Mouse (Mus musculus): ENCODE results near the gene Prr36.
A peak's percentile ranks its signal among the peaks of the same experiment; 100 is the strongest.
"Not testable (repeated sequence)": the region's sequence is repeated elsewhere in the genome, so short reads cannot be mapped to it uniquely, and the experiment has no call there.

Prr36 gene

DNA sequence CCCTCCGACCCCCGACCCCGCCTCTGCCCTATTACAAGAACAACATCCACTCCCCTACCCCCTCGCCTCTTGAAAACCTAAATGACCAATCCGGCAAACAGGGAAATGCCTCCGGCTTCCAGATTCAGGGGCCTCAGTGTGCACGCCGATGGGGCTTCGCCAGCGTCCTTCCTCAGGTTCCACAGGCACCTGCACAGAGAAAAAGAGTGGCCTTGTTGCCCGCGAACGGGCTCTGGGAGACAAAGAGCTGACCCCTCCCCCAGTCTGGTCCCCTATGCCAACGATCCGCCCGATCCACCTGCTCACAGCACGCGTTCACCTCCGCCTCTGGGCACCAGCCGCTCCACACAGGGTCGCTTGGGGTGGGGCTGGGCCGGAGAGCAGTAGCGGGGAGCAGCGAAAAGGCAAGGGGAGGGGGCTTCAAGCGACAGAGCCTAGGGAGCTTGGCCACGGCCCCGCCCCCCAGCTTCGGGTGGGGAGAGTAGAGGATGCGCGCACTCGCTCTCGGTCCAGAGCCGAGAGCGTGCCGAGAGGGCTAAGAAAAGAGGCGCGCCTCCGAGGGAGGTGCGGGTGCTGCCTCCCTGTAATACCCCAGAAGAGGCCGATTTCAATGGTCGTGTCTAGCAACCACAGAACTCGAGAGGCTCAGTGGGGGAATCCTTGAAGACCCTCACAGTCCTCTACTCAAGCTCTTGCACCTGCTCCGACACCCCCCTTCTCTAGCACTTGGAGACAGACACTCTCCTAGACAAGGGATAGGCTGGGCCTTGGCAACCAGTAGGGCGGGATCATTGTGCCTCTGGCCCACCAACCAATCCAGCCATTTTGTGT lies at the start of gene Prr36:
Gene Prr36 (minus strand): TSS at position 669 of the 831 bp plus-strand sequence.
- DNase-seq (ENCODE audit: low read depth in 2 of 2, low spot score in 2 of 2): no peak

DNA sequence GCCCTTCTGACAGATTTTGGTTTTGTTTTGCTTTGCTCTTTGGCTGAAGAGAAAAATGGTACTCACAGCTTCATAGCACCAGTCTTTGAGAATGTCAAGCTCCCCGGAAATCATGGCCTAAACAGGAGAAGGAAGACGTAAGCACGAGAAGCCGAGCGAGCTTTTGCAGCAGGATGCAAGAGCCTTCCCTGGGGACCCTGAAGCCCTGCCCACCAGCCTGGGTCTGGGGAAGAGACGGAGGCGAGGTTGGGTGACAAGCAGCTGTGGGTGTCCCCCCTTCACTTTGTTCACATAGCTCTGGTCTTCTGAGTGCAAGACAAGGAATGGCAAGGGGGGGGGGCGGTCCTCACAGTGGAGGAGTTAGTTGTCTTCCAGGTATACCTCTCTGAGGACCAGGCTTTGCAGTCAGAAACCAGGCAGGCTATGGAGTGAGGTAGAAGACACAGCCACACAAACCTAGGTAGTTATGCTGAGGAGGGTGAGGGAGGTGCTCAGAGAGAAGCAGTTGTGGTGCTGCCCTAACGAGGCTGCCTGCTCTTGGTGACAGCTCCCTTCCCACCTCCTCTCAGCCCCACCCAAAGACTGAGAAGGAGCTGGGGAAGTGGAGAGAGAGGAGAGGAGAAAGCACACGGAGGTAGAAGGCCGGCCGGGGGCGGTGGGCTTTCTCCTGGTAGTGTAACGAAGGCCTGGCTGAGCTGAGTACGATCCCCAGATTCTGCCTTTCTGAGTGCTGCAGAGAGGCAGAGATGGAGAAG lies 48.1 kb upstream of the Prr36 start:
- DNase-seq (ENCODE audit: low read depth in 2 of 2, low spot score in 2 of 2): no peak

DNA sequence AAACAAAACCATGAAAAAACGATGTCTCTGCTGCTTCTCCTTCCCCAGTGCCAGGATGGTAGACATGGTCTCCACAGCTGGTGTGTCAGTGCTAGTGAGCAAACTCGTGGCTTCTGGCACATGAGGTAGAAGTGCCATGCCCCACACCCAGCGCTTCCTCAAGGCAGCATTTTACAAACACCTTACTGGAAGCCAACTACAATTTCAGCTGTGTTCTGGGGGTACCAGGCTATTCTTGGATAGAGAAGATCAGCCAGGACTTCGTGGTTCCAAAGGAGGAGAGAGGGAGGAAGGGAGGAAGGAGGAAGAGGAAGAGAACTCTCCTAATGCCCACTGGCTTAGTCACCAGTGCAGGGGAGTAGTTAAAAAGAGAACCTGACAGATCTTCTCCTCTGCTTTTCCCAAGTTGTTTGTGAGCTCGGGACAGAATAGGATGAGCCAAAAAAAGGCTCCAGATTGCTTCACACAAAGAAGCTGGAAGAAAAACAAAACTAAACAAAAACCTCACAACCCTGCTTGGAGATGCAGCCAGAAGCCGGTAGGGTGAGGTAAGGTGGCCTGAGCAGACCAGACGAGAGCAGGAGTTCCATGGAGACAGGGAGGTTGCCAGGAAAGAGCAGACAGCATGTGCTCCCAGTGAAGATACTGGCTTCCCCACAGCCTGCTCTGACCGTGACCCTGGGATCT lies 46.0 kb upstream of the Prr36 start:
- no peak for DNase-seq (ENCODE audit: low read depth in 2 of 2, low spot score in 2 of 2)

DNA sequence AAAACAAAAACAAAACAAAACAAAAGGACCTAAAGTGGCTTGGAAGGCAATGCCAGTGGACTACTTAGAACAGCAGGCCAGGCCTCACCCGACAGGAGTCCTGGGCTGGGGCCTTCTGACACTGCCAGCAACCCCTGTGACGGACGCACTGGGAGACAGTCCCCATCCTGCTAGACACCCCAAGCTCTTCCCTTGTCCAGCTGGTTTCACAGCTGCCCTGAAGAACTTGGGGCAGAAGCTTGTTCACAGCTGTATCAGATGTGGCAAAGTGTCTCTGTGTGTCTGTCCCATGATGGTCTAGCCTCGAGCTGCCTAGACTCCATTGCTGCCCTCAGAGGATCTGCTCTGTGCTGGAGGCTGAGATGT lies 42.5 kb upstream of the Prr36 start:
- DNase-seq (ENCODE audit: low read depth in 2 of 2, low spot score in 2 of 2): no peak

DNA sequence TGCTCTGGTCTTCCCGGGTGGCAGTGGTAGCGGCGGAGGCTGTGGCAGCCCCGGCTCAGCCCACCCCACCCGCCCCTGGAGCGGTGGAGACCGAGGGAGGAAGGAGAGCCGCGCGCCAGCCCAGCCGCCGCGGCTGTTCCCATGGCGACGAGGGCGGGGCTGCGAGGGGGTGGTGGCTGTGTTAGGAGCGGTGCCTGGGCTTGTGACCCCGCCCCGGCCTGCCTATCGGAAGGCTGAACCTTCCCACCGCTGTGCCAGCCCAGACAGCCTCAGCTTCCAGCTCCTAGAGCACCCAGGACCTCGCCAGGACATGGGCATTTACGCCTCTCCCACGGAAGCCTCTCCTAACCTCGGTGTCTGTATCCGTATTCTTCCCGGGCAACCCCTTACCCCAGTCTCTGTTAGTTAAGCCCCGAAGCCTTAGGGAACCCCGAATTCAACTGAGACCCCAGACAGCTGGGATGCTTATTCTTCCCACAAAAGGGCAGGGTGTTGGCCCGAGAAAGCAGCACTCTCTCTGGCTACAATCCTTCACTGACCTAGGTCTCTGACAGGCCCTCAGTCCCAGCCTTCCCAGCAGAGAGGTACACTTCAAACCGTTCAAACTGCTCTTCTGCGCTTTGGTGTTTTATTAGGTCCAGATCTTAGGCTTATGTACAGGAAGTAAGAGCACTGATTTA lies 42.0 kb upstream of the Prr36 start, which contains the start of gene Ctxn1:
Gene Ctxn1 (minus strand): TSS at position 150 of the 680 bp plus-strand sequence.
- DNase-seq (ENCODE audit: low read depth in 2 of 2, low spot score in 2 of 2): peak; percentile 84 to 90

DNA sequence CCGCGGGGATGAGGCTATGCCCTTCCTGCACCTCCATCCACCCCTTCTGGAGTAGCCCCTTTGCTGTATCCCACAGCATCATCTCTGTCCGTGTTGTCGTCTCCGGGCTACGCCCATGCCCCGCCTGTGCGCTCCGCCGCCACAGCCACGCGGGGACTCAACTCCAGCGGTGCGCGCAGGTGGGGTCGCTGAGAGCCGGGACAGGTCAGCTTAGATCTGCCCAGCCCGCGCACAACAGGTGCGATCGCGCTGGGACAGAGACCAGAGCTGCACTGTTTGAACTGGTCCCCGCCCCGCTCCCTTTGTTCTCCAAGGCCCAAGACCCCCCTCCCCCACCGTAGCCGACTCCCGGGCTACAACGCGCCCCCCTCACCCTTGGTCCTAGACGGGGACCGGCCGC lies 41.4 kb upstream of the Prr36 start:
- DNase-seq (ENCODE audit: low read depth in 2 of 2, low spot score in 2 of 2): peak in 1 of 2 experiments; percentile 28

- peak; percentile 77 to 82 for DNase-seq (ENCODE audit: low read depth in 2 of 2, low spot score in 2 of 2)
Observed at GRCm38 (mm10) chr8:4258233-4258632, 41.0 kb upstream of the Prr36 start.

DNA sequence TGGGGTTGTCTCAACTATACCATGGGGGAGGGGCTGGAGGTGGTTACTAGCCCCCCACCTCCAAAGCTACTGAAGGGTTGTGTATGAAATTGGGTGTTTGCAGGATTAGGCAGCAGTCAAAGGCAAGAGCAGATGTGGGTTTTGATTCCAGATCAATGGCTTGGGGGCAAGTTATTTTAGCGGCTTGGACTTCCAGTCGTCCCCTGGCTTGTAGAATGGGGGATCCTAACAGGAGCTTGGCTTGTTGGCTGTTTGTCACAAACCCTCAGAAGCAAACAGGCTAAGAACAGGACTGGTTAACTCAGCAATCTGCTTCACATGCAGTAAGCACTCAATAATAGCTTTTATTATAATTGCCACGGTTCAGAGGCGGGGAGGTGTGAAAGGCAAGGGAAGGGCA lies 40.1 kb upstream of the Prr36 start:
- no peak for DNase-seq (ENCODE audit: low read depth in 2 of 2, low spot score in 2 of 2)

DNA sequence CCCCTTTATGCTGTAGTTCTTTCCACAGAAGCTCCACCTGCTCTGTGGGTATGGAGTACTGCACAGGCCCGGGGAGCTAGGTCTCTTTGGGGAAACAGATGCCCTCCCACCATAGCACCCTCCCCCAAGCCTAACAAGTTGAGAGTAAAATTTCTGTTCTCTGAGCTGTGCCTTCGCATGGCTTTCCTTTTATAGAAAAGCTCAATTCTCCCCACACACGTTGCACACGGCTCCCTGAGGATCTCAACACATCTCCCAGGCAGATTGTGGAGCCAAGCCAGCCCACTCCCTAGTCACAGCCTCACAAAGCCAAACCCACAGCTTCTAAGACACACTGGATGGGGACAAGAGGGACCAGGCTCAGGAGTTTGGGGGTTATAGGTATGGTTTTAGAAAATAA lies 39.7 kb upstream of the Prr36 start:
- no peak for DNase-seq (ENCODE audit: low read depth in 2 of 2, low spot score in 2 of 2)

GRCm38 (mm10) chr8:4255471-4255870 lies 38.2 kb upstream of the Prr36 start:
- not testable (repeated sequence) for DNase-seq (ENCODE audit: low read depth in 2 of 2, low spot score in 2 of 2)

GRCm38 (mm10) chr8:4254001-4254400 lies 36.7 kb upstream of the Prr36 start:
- no peak for DNase-seq (ENCODE audit: low read depth in 2 of 2, low spot score in 2 of 2)

- DNase-seq (ENCODE audit: low read depth in 2 of 2, low spot score in 2 of 2): peak; percentile 86 to 92
Observed at GRCm38 (mm10) chr8:4252934-4253841, 35.9 kb upstream of the Prr36 start, which contains the start of gene Snapc2. TSS of gene Snapc2 (plus strand) at chr8:4253080.

- no peak for DNase-seq (ENCODE audit: low read depth in 2 of 2, low spot score in 2 of 2)
Observed at GRCm38 (mm10) chr8:4252116-4252760, 35.0 kb upstream of the Prr36 start.

DNA sequence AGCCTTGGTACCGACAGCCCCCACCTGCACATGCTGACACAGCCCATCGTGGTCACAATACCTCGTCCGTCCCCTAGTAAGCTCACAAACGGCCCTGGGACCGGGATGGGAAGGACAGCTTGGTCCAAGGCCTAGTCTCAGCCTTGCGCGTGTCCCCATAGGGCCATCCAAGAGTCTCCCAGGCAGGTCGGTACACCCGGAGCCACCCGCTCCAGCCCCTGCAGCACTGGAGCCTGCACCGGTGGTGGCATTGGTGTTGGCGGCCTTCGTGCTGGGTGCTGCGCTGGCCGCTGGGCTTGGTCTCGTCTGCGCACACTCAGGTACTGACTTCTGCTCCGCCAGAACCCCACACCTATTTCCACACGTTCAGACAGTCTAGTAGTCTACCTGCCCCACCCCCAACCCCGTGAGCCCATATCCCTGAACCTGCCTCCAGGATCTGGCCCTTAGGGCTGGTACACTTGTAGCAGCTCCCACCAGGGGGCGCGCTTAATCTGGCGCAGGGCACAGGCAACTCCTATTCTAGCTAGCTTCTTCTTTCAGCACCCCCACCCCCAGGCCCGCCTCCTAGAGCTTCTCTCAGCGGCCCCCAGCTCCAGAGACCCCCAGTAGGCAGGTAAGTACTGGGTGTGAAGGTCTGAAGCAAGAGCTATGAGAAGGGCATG lies 33.2 kb upstream of the Prr36 start:
- DNase-seq (ENCODE audit: low read depth in 2 of 2, low spot score in 2 of 2): peak; percentile 82 to 84

- DNase-seq (ENCODE audit: low read depth in 2 of 2, low spot score in 2 of 2): no peak
Observed at GRCm38 (mm10) chr8:4249213-4249612, 32.0 kb upstream of the Prr36 start.

- no peak for DNase-seq (ENCODE audit: low read depth in 2 of 2, low spot score in 2 of 2)
Observed at GRCm38 (mm10) chr8:4247951-4248540, 30.8 kb upstream of the Prr36 start, which contains the start of gene Tgfbr3l. TSS of gene Tgfbr3l (plus strand) at chr8:4248214.

- no peak for DNase-seq (ENCODE audit: low read depth in 2 of 2, low spot score in 2 of 2)
Observed at GRCm38 (mm10) chr8:4247241-4247640, 30.0 kb upstream of the Prr36 start.

DNA sequence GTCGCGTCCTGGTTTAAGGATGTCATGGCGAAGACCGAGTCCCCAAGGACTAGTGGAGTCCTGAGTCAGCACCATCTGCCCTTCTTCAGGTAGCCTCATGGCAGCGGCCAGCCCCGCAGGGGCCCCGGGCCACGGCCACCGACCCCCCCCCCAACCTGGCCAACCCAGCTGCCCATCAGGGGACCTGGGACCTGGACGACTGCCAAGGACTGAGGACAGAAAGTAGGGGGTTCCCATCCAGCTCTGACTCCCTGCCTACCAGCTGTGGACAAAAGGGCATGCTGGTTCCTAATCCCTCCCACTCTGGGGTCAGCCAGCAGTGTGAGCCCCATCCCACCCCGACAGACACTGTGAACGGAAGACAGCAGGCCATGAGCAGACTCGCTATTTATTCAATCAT lies 28.5 kb upstream of the Prr36 start:
- no peak for DNase-seq (ENCODE audit: low read depth in 2 of 2, low spot score in 2 of 2)

- DNase-seq (ENCODE audit: low read depth in 2 of 2, low spot score in 2 of 2): no peak
Observed at GRCm38 (mm10) chr8:4245061-4245460, 27.8 kb upstream of the Prr36 start.
